Mouse (Mus musculus): ENCODE measurements around the gene Ciz1. TPM values are rescaled to one million over a fixed set of nuclear protein-coding genes. Genes with fewer than 3 reads are reported as not detected.

The Ciz1 gene
- polyA plus RNA-seq (2012), result 331 and 409 TPM in 2 replicates

GRCm38 (mm10) chr2:32352151-32353006, at the start of gene Ciz1:
Ciz1 (plus strand) TSS chr2:32352327.

GRCm38 (mm10) chr2:32353007-32353542, 948 bp downstream of the Ciz1 start, which contains the start of gene Dnm1:
Dnm1 (minus strand) TSS chr2:32353338.

GRCm38 (mm10) chr2:32381775-32382223, 29.7 kb downstream of the Ciz1 start, which contains the start of gene 1110008P14Rik:
1110008P14Rik (minus strand) TSS chr2:32381938.

GRCm38 (mm10) chr2:32387706-32388490, 35.8 kb downstream of the Ciz1 start, which contains the start of gene Lcn2:
Lcn2 (minus strand) TSS chr2:32388252.

GRCm38 (mm10) chr2:32395484-32395945, 43.4 kb downstream of the Ciz1 start, which contains the start of gene Ptges2:
Ptges2 (plus strand) TSS chr2:32395896.

Other genes starting within 250 kb of the Ciz1 start
- gene Prrc2b, start 201.2 kb upstream of the Ciz1 start, polyA plus RNA-seq (2012), result 51.0 and 68.3 TPM in 2 replicates
- gene Pomt1, start 115.7 kb upstream of the Ciz1 start, polyA plus RNA-seq (2012), result 25.3 and 27.2 TPM in 2 replicates
- gene Uck1, start 92.2 kb upstream of the Ciz1 start, polyA plus RNA-seq (2012), result 76.4 and 86.0 TPM in 2 replicates
- gene Golga2, start 64.9 kb upstream of the Ciz1 start, polyA plus RNA-seq (2012), result 31.1 and 37.8 TPM in 2 replicates
- gene Swi5, start 64.3 kb upstream of the Ciz1 start, polyA plus RNA-seq (2012), result 327 and 356 TPM in 2 replicates
- gene Dnm1, start 1.0 kb downstream of the Ciz1 start, polyA plus RNA-seq (2012), result 0.74 and 0.85 TPM in 2 replicates
- 47.1 and 56.7 TPM in 2 replicates for gene 1110008P14Rik, start 29.6 kb downstream of the Ciz1 start, polyA plus RNA-seq (2012)
- 344 and 392 TPM in 2 replicates for gene Lcn2, start 35.9 kb downstream of the Ciz1 start, polyA plus RNA-seq (2012)
- 5.8 and 6.1 TPM in 2 replicates for gene Ptges2, start 43.6 kb downstream of the Ciz1 start, polyA plus RNA-seq (2012)
- 3.2 and 6.1 TPM in 2 replicates for gene Naif1, start 98.1 kb downstream of the Ciz1 start, polyA plus RNA-seq (2012)
- 21.5 and 26.0 TPM in 2 replicates for gene Slc25a25, start 99.1 kb downstream of the Ciz1 start, polyA plus RNA-seq (2012)
- 11.1 and 12.4 TPM in 2 replicates for gene Fam102a, start 183.0 kb downstream of the Ciz1 start, polyA plus RNA-seq (2012)
- gene Dpm2, start 218.5 kb downstream of the Ciz1 start, polyA plus RNA-seq (2012), result 7.6 and 9.2 TPM in 2 replicates
- 0.05 TPM in 1 of 2 replicates, not detected in the other for gene Pip5kl1, start 222.5 kb downstream of the Ciz1 start, polyA plus RNA-seq (2012)
- not detected in 2 replicates for gene 9430097D07Rik, start 223.4 kb downstream of the Ciz1 start, polyA plus RNA-seq (2012)
- 50.3 and 53.0 TPM in 2 replicates for gene St6galnac4, start 234.8 kb downstream of the Ciz1 start, polyA plus RNA-seq (2012)
- 45.6 and 49.4 TPM in 2 replicates for gene St6galnac6, start 247.4 kb downstream of the Ciz1 start, polyA plus RNA-seq (2012)